Mouse (Mus musculus): ENCODE measurements around the gene 1190005I06Rik.

- TF ChIP-seq POLR2A (IDR thresholded peaks at IDR 0.05; ENCODE audit: insufficient read length, low read depth) (no peak), POLR2AphosphoS2 (IDR thresholded peaks at IDR 0.05; ENCODE audit: insufficient read length, low read depth) (no peak)
Measured at GRCm38 (mm10) chr8:120687786-120688185, 40.4 kb upstream of the 1190005I06Rik start.
